Mouse (Mus musculus) NIH3T3 (cell line): ENCODE measurements around the gene Tex101.
"Not testable (repeated sequence)": the region's sequence is repeated elsewhere in the genome, so short reads cannot be mapped to it uniquely, and the experiment has no call there.

ENCODE experiments used
- DNase-seq: peaks from one replicate; pipeline ENCODE4 v3.0.0-alpha.2; 2012; ENCODE audit warnings: low read depth

Tex101 gene

DNA sequence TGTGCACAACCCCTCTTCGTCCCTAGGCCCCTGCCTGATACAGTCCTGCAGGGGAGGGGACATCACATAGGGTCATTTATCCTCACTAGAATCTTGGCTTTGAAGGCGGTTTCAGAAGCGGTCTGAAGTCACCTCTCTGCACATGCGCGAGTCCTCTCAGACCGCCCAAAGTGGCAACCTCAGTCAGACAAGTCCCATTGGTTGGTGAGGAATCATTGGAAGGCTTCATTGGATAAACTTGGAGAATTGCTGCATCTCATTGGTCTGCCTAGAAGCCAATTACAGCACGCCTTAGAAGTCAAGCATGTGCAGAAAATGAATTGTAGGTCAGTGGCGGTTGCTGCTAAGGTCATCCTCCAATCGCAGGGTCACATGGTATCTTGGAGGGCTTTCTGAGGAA, at the start of gene Tex101:
Gene Tex101, minus strand, starts transcription at position 101 of the 400 bp plus-strand sequence.
- DNase-seq, result no peak

DNA sequence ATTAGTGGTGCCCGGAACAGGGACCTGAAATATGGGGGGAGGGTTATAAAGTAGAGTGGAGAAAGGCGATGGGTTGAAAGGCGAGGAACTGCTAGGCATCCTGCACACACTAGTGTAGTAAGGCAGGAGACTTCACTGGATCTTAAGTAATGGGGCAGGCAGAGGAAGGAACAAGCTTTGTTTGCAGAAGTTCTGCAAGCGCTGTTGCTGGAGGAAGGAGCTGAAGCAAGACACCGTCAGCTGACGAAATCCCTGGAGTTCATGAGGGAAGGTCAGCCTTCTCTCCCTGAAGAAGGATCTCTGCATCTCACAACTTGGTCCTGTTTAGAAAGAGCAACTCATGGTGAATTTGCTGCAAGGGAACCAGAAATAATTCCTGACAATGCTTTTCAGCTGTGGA, 38.6 kb upstream of the Tex101 start:
- DNase-seq, result no peak

GRCm38 (mm10) chr7:24708832-24709292, 32.4 kb upstream of the Tex101 start, which contains the start of gene BC049730:
BC049730 (plus strand) TSS chr7:24709242.
- DNase-seq, result no peak

DNA sequence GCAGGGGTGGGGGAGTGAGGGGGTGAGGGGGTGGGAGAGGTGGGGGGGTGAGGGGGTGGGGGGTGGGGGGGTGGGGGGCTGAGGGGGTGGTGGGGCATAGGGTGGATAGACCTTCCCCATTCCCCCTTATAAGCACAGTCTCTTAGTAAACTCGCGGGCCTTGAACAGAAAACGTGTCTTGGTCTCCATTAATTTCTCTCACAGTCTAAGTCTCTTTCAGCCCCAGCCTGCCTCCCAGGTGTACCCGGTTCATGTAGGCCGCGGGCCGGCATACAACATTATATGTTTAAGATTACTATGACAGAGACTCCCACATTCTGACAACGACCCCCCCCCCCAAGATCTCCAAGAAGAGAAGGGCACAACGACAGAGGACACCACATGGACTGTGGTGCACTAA, 26.4 kb upstream of the Tex101 start:
- DNase-seq, result not testable (repeated sequence)

DNA sequence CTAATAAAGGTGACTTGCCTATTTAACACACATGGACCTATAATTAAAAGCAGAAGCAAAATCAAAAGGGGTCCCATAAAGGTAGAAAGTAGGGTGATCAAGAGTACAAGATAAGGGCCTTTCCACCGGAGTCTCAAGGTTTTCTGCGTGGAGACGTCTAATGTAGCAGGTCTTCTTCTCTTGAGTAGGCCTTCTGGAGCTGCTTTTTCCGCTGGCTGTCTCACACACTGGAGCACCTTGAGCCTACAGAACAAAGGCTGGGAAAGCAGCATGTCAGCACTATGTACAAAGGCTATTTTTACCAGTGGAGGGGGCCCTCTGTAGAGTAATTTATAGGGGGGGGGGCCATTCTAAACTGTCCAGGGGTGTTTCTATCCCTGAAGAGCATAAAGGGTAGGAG, 21.4 kb upstream of the Tex101 start:
- not testable (repeated sequence) for DNase-seq

DNA sequence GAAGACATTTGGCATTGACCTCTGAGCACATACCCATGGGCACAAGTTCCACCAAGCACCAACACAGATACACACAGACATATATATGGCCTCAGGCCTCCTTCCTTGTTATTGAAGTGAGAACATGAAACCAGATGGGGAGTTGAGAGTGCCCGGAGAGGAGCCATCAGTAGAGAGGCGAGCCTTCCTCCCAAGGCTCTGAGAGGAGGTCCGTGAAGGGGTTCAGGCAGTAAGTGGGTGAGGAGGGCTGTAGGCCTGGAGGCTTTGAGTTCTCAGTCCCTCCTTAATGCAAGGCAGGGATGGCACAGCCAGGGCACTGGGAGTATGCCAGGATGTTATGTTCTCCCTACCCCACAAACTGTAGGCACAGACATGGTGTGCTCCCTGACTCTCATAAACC, 16.2 kb upstream of the Tex101 start:
- not testable (repeated sequence) for DNase-seq

GRCm38 (mm10) chr7:24687519-24687918, 11.0 kb upstream of the Tex101 start:
- not testable (repeated sequence) for DNase-seq

- DNase-seq, result not testable (repeated sequence)
Observed at GRCm38 (mm10) chr7:24684121-24684520, 7.6 kb upstream of the Tex101 start.

- DNase-seq, result no peak
Observed at GRCm38 (mm10) chr7:24671944-24672439, 4.5 kb downstream of the Tex101 start.

- no peak for DNase-seq
Observed at GRCm38 (mm10) chr7:24664959-24665358, 11.5 kb downstream of the Tex101 start.

DNA sequence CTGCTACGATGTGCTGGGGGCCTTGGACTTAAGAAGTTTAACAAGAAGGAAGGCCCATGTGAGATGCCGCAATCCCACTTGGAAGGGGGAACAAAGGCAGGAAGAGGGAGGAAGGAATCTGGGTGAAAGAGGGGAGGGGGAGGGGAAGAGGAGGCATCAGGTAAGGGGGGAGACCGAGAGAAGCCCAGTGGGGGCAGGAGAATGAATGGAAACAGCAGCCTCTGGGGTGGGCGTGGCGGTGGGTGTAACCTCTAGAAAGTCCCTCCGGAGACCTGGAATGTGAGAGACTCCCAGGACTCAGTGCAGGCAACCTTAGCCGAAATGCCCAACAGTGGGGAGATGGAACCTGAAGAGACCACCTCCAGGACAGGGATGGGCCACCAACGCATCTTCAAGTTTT, 12.2 kb downstream of the Tex101 start:
- no peak for DNase-seq

DNA sequence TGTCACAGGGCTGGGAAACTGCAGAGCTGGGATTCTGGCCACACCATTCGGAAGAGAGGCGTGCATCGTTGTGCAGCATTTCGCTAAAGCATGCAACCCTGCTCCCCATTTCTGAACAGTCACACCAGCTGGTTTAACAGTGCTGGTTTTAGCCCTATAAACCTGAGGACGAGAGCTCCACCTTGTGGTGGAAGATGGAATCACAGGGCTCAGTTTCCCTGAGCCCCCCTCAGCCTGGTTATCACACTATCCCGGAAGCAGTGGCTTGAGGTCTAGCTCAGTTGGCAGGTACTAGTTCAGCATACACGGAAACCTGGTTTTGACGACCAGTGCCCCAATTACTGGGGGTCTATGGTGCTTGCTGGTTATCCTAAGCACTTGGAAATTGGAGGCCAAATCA, 13.9 kb downstream of the Tex101 start:
- DNase-seq, result peak; percentile 89

- DNase-seq, result no peak
Observed at GRCm38 (mm10) chr7:24661118-24661904, 15.2 kb downstream of the Tex101 start.

DNA sequence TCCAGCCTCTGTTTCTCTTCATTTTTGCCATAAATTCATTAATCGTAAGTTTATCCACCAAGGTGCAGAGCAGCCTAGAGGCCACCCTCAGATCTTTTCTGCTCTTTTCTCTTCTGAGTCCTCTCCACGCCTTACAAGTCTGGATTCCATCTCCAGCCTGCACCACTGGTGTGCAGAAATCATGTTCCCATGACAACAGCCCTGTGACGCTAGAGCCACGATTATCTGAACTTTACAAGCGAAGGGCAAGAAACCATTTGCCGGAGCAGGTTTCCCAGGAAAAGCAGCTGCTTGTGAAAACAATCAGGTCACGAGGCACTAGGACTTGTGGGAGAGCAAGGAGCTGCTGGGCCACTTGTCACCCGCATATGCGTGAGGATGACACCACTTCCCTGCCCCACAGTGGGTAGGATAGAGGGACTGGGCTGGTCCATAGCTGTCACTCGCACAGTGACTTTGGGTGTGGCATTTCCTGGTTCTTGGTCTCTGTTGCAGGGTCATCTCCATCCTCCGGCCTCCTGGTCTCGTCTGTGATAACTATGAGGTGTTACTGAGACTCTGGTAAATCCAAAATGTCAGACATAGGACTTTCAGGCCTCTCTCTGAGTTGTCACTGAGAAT, 16.6 kb downstream of the Tex101 start:
- DNase-seq, result no peak

GRCm38 (mm10) chr7:24653681-24654080, 22.8 kb downstream of the Tex101 start:
- peak; percentile 62 for DNase-seq

- peak; percentile 17 for DNase-seq
Observed at GRCm38 (mm10) chr7:24646486-24646885, 30.0 kb downstream of the Tex101 start.

- no peak for DNase-seq
Observed at GRCm38 (mm10) chr7:24644996-24645395, 31.5 kb downstream of the Tex101 start.

- DNase-seq, result no peak
Observed at GRCm38 (mm10) chr7:24644492-24644891, 32.0 kb downstream of the Tex101 start.

DNA sequence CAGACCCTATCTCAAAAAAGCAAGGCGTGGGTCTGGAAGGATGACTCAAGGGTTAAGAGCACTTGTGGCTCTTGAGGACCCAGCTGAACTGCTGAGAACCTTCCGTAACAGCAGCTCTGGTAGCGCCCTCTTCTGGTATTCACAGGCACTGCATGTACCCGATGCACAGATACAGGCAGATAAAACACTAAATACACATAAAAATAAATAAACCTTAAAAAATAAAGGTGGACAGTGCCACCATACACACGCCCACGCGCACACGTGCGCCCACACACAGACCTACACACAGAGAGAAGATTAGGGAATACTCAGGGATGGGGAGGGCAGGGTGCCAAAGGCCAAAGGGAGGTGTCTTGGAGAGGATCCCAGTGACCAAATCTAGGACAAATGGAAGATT, 34.0 kb downstream of the Tex101 start:
- peak; percentile 46 for DNase-seq

GRCm38 (mm10) chr7:24640450-24640849, 36.0 kb downstream of the Tex101 start:
- no peak for DNase-seq

GRCm38 (mm10) chr7:24638026-24638856, 38.2 kb downstream of the Tex101 start:
- no peak for DNase-seq

- DNase-seq, result no peak
Observed at GRCm38 (mm10) chr7:24637046-24637445, 39.4 kb downstream of the Tex101 start.
